Mouse (Mus musculus) CD8-positive naive resting alpha-beta T cell, adult 2 months (primary cell): ENCODE results near the gene Arf3.
A peak's percentile ranks its signal among the peaks of the same experiment; 100 is the strongest.

ENCODE experiments used
- DNase-seq, 2 experiments: peaks; one replicate each; pipeline ENCODE4 v3.0.0; 2022; ENCODE audit warnings: low read depth in 2 of 2, low spot score in 2 of 2

The Arf3 gene

GRCm38 (mm10) chr15:98791221-98791620 is 28.2 kb upstream of the Arf3 start:
- no peak for DNase-seq

GRCm38 (mm10) chr15:98790761-98791160 is 27.7 kb upstream of the Arf3 start:
- DNase-seq = no peak

GRCm38 (mm10) chr15:98789661-98790535 is 26.9 kb upstream of the Arf3 start, which contains the start of gene Wnt1:
Gene Wnt1 (plus strand): TSS chr15:98789857.
- peak in 1 of 2 experiments; percentile 58 for DNase-seq

GRCm38 (mm10) chr15:98788972-98789660 is 26.1 kb upstream of the Arf3 start:
- no peak for DNase-seq

- DNase-seq = no peak
Measured at GRCm38 (mm10) chr15:98787930-98788329, 24.9 kb upstream of the Arf3 start.

GRCm38 (mm10) chr15:98785744-98786143 is 22.7 kb upstream of the Arf3 start:
- no peak for DNase-seq

- DNase-seq = no peak
Measured at GRCm38 (mm10) chr15:98781166-98781565, 18.2 kb upstream of the Arf3 start.

- DNase-seq = no peak
Measured at GRCm38 (mm10) chr15:98780573-98780972, 17.6 kb upstream of the Arf3 start.

- DNase-seq = no peak
Measured at GRCm38 (mm10) chr15:98780075-98780474, 17.1 kb upstream of the Arf3 start.

- DNase-seq = no peak
Measured at GRCm38 (mm10) chr15:98778806-98779205, 15.8 kb upstream of the Arf3 start.

- DNase-seq = no peak
Measured at GRCm38 (mm10) chr15:98778191-98778770, 15.3 kb upstream of the Arf3 start.

- no peak for DNase-seq
Measured at GRCm38 (mm10) chr15:98777762-98778161, 14.7 kb upstream of the Arf3 start, which contains the start of gene Wnt10b. Gene Wnt10b (minus strand): TSS chr15:98778150.

- no peak for DNase-seq
Measured at GRCm38 (mm10) chr15:98777005-98777616, 14.1 kb upstream of the Arf3 start.

GRCm38 (mm10) chr15:98776280-98777004 is 13.4 kb upstream of the Arf3 start:
- DNase-seq = no peak

GRCm38 (mm10) chr15:98775533-98775932 is 12.5 kb upstream of the Arf3 start:
- DNase-seq = no peak

- DNase-seq = no peak
Measured at GRCm38 (mm10) chr15:98774096-98774495, 11.1 kb upstream of the Arf3 start.

- DNase-seq = peak; percentile 46 to 56
Measured at GRCm38 (mm10) chr15:98772511-98773211, 9.6 kb upstream of the Arf3 start.

GRCm38 (mm10) chr15:98771813-98772425 is 8.9 kb upstream of the Arf3 start:
- DNase-seq = no peak

GRCm38 (mm10) chr15:98768259-98768658 is 5.2 kb upstream of the Arf3 start:
- DNase-seq = no peak

- DNase-seq = no peak
Measured at GRCm38 (mm10) chr15:98765929-98766328, 2.9 kb upstream of the Arf3 start.
